Mouse (Mus musculus) retina, adult 2 months (tissue): ENCODE measurements around the gene Dock1.
A peak's percentile ranks its signal among the peaks of the same experiment; 100 is the strongest.

ENCODE experiments used
- DNase-seq: peaks from one replicate; pipeline ENCODE4 v3.0.0-alpha.2; 2012; ENCODE audit warnings: low read depth, low spot score

Dock1 gene

DNA sequence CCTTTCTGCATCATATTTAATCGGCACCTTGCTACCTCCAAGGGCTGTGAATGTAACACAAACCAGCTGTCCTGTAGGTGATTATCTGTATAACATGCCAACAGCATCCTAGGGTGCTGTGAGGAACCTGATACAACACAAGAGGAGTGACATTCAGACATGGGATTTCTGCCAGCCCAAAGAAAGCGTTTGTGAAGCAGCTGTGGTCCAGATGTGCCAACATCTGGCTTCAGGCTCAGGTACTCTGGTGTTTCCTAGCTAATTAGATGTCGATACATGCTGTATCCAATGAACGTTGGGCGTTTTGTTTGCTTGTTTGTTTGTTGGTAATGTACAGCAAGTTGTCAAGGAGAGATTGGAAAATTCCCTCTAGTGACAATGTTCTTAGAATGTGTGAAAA is 487.1 kb downstream of the Dock1 start:
- DNase-seq, result no peak

- DNase-seq, result no peak
Observed at GRCm38 (mm10) chr7:135158381-135158780, 487.9 kb downstream of the Dock1 start.

DNA sequence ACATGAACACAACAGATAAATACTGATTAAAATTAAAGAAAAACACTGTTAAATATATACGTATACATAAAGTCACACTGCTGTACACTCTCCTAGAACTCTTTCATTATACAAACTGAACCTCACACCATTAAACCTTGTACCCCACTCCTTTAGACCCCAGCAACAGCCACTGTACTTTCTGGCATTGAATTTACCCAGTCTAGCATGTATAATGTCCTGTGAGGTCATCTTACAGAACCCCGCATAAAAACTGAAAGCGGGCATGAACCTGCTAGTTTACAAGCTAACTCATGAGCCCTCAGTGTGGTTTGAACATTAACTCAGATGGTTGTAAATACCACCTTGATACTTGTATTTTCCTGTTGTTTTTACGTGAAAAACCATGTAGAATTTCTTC is 489.2 kb downstream of the Dock1 start:
- DNase-seq, result no peak

GRCm38 (mm10) chr7:135165155-135165554 is 494.7 kb downstream of the Dock1 start:
- DNase-seq, result peak; percentile 20

GRCm38 (mm10) chr7:135169936-135170335 is 499.5 kb downstream of the Dock1 start:
- DNase-seq, result no peak

- DNase-seq, result no peak
Observed at GRCm38 (mm10) chr7:135172219-135172618, 501.8 kb downstream of the Dock1 start.

DNA sequence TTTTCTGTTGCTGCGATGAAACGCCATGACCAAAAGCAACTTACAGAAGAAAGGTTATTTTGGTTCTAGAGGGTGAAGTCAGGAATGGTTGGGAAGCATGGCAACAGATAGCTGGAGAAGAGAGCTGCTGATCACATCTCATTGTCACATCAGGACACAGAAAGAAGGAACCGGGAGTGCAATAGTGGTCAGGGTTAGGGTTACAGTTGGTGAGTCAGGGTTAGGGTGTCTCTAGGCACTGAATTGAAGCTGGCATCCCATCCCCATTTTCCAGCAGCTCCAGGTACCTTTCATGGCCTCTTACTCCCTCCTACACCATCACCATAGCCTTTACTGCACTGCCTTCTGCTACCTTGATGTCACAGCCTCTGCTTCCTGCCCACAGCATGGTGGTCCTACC is 523.7 kb downstream of the Dock1 start:
- DNase-seq, result no peak

DNA sequence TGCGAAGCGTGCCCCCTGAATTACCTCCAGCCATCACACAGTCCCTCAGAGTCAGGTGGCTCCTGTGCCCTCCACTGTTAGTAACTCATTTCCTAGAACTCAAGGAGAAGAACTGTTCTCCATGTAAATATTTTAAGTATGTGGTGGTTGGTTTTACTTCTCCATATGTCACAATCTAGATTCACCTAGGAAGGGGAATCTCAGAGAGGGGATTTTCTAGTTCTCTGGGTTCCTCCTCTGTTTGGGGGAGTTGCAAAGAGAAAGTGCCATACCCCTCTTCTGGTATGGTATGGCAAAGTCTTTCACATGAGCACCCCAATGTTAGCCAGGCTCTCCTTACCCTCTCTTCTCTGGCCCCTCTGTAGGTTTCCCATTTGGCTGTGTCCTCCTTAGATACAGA is 525.2 kb downstream of the Dock1 start:
- DNase-seq, result no peak

DNA sequence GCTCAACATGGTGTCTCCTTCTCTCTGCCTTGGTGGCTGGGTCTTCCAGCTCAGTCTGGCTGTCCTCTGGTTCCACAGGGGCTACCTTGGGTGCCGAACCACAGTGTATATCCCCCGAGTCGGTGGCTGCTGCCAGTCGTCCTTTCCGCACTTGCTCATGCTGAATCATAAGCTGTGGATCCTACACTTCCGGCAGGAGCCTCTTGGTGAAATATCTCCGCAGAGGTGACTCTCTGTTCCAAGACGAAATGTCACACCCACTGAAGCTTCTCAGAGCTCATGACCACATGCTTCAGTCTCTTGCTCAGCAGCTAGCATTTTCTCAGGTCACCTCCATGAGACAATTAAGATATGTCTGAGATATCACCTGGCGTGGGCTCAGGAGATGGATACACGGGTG is 526.4 kb downstream of the Dock1 start:
- DNase-seq, result no peak

DNA sequence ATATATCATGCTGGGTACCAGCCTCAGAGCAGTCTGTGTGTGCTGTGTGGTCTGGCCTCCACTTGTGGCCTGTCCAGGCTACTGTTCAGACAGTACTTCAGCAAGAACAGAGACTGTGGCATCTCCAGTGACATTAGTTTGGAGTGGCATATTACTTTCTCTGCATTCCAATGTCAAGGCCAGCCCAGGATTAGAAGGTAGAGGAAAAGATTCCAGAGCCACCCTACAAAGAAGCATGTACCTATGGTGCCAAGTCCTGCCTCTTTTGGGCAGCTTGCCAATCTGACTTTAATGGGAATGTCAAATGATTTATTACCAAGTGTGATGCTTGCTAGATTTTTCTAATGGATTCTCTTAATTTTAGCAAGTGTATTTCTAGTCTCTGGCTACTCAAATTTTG is 533.5 kb downstream of the Dock1 start:
- no peak for DNase-seq

- no peak for DNase-seq
Observed at GRCm38 (mm10) chr7:135205111-135205510, 534.7 kb downstream of the Dock1 start.

- no peak for DNase-seq
Observed at GRCm38 (mm10) chr7:135208947-135209567, 538.6 kb downstream of the Dock1 start.

DNA sequence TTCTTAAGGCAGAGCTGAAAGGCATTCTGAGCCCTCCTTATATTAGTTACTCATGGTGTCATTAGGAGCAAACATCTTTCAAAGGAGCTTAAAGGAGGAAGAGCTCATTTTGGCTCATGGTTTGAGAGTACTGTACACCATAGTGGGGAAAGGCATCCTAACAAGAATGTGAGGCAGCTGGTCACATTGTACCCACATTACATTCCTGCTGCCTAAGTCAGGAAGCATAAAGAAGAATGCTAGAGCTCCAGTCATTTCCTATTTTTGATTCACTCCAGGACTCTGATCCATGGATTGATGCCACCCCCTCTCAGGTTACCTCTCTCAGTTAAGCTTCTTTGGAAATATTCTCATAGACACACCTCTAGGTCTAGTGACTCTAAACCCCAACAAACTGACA is 539.8 kb downstream of the Dock1 start:
- DNase-seq, result no peak

GRCm38 (mm10) chr7:135210831-135211230 is 540.4 kb downstream of the Dock1 start:
- no peak for DNase-seq

DNA sequence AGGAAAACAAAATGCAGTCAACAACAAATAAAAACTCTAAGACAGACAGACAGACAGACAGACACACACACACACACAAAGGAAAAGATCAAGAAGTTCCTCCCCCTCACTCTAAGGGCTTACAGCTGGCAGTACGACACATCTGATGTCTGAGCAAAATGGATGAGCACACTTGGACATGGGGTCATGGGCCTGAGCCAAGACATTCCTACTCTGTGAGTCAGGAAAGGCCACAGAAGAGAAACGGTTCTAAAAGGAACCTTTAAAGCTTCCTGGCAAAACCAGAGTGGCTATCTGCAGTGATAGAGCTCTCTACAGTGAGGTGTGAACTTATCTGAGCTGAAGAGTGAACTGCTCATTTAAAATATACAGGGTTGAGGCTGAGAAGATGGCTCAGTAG is 542.1 kb downstream of the Dock1 start:
- no peak for DNase-seq

GRCm38 (mm10) chr7:135221475-135221874 is 551.0 kb downstream of the Dock1 start:
- no peak for DNase-seq
